Mouse (Mus musculus) gastrocnemius, postnatal 25 days (tissue): ENCODE data around the gene Vsig10. TPM values are rescaled to one million over a fixed set of nuclear protein-coding genes. Genes with fewer than 3 reads are reported as not detected.
"Not testable (repeated sequence)": the region's sequence is repeated elsewhere in the genome, so short reads cannot be mapped to it uniquely, and the experiment has no call there.

Source experiments
- DNase-seq: peaks from one replicate; pipeline ENCODE4 v3.0.0; 2022
- long read RNA-seq, 2 experiments: library from polyadenylated mRNA; stranded (forward); transcript quantifications; one replicate each; pipeline ENCODE4 v2.0.0; 2021
- total RNA-seq, 2 experiments: library from RNA; stranded (reverse); gene quantifications; 1 replicate in 1 of 2; 2 replicates in 1 of 2; pipeline ENCODE4 v1.2.3; 2021

The Vsig10 gene
- 1 to 10 TPM; 5.0 to 5.5 TPM for total RNA-seq
- long read RNA-seq, experiment 1: 0 reads
- long read RNA-seq, experiment 2: 0 reads

DNA sequence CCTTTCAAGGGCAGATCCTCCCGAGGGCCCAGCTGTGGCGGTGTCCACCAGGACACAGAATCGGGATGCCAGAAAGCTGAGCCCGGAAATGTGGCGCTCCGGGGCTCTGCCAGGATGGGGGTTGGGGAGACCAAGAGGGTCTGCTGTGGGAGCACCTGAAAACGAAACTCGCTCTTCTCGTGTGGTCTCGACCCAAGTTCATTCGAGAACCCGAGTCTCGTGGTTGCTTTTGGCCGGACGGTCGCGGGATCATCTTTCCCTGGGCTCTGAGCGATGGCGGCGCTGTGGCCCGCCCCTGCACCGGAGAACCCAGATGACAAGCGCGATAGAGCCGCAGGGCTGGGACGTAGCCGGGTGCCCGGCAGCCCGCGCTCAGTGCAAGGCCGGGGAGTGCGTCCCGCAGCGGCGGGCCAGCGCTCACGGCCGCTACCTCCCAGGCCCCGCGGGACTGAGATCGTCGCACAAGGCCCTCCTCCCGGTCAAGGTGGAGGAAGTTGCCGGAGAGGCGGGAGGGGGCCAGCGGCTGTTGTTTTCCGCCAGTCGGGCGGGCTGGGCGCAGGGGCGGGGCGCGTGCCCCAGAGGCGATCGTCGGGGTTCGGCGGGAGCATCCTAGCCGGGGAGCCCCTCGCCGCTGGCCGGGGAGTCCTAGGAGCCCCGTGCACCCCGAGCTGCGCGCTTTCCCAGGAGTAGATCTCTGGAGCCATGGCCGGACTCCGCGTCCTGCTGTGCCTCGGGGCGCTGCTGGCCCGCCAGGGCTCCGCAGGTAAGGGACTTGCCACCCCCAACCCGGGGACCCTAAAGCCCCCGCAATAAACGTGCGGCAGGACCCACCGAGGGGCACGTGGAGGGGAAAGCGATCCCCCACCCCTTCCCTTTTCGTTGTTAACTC is at the start of gene Vsig10:
Gene Vsig10 (plus strand): TSS at position 343 of the 889 bp plus-strand sequence.
- peak; percentile 74 for DNase-seq

DNA sequence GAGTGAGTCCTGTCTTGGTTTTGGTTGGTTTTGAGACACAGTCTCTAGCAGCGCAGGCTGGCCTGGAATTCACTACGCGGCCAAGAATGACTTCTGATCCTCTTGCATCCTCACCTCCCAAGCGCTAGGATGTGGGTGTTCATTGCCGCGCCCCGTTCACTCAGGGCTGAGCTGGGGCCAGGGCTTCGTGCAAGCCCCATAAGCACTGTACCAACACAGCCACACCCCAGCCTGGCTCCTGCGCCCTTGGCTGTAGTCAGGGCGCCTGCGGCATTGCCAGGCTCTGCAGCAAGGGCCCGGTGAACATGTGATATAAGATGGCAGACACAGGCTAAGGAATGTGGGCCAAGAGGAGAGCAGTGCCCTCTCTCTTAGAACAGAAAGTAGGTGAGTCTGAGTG is 49.5 kb upstream of the Vsig10 start:
- DNase-seq: no peak

- DNase-seq: no peak
Measured at GRCm38 (mm10) chr5:117271945-117272344, 46.9 kb upstream of the Vsig10 start.

DNA sequence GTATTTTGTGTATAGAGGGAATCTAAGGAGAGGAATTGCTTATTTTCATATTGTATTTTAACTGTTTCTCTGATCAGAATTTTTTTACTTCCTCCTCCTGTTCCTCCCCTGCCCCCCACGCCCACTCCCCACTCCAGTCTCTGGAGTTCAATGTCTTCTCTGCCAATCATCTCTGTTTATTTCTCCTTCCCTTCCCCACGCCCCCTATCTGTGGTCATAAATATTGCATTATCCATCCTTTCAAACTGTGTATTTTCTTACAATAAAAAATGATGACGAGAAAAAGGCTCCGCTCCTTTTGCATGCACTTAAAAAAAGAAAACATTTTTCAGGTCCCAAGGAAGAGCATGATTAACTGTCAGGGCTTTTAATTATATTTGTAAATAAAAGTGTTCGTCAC is 44.1 kb upstream of the Vsig10 start:
- no peak for DNase-seq

- no peak for DNase-seq
Measured at GRCm38 (mm10) chr5:117277784-117278183, 41.1 kb upstream of the Vsig10 start.

- DNase-seq: no peak
Measured at GRCm38 (mm10) chr5:117278809-117279668, 39.8 kb upstream of the Vsig10 start.

GRCm38 (mm10) chr5:117279669-117280050 is 39.2 kb upstream of the Vsig10 start:
- DNase-seq: no peak

- no peak for DNase-seq
Measured at GRCm38 (mm10) chr5:117281536-117281935, 37.3 kb upstream of the Vsig10 start.

- DNase-seq: no peak
Measured at GRCm38 (mm10) chr5:117282360-117282759, 36.5 kb upstream of the Vsig10 start.

- no peak for DNase-seq
Measured at GRCm38 (mm10) chr5:117284029-117284428, 34.9 kb upstream of the Vsig10 start.

DNA sequence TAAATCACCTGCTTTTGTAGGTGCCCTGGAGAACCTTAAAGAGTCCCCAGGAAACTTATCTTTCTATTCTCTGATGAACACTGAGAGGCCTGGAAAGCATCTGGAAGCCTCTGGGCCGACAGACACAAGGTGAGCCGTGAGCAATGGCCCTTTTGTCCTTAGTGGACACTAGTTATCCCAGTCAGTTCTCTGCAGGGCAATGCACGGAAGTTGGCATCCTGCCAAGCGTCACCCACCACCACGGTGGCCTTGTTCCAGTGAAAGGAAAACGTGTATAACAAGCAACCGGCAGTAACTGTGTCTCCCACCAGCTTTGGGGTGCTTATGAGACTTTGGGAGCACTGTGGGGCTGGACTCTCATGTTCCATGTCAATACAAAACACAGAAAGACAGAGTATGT is 34.2 kb upstream of the Vsig10 start:
- DNase-seq: no peak

DNA sequence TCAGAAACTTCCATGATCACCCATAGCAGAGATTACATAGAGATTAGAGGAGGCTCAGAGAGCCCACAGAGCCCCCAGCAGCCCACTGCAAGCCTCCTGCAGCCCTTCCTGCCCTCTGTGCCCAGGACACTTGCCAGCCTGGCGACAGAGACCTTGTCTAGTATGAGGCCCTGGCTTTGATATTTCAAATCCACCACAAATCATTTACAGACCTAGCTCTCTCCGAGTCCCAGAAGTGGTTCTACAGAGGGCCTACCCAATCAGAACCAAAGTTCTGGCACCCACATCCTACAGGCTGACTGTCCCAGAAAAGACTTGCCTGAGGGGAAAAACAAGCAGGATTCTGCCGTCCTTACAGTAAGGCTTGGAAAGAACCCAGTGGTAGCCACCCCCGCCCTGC is 33.6 kb upstream of the Vsig10 start:
- DNase-seq: no peak

GRCm38 (mm10) chr5:117286286-117286685 is 32.6 kb upstream of the Vsig10 start:
- no peak for DNase-seq

DNA sequence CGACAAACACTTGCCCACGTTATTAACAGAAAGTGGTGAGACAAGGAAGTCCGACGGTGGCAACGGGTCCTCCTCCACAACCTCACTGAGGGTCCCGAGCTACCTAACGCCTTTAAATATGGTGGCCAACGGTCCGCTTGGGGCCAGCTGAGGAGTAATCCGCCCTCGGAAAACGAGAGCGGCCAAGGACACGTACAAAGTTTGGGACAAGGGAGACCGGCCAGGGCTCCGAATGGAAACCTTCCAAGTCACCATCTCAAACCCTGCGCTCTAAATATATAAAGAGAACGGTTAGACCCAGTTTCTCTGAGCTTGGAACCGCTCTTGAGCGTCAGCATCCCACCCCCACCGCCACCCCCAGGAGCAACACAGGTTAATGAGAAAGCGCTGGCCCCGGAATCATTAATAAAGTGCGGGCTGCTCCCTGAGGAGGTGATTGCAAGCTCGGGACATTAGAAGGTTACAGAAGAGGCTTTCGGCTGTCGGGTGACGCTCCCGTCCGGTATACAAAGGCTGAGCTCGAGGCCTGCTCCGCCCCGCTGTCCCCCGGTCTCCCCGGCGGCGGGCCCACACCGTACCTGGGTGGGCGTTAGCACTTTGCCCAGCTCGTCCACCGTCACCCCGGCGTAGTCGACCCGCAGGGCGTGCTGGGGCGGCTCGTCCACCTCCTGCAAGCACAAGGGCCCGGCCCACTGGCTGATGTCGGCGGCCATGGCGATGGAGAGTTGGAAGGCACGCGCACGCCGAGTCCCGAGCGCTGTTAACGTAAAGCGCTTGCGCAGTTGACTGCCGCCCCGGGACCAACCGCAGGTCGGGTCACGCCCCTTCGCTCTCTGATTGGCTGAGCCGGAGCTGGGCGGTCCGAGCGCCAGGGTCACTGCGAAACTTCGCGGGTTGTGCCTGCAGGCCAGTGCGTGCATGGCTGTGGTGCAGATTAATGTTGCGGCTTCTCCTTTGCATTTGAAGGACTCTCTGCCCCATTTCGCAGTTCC is 31.8 kb upstream of the Vsig10 start, which contains the start of gene Pebp1:
Gene Pebp1 (minus strand): TSS at position 795 of the 992 bp plus-strand sequence.
- peak; percentile 95 for DNase-seq

GRCm38 (mm10) chr5:117289646-117290045 is 29.2 kb upstream of the Vsig10 start:
- DNase-seq: no peak

- no peak for DNase-seq
Measured at GRCm38 (mm10) chr5:117290081-117290480, 28.8 kb upstream of the Vsig10 start.

- DNase-seq: no peak
Measured at GRCm38 (mm10) chr5:117291312-117291711, 27.6 kb upstream of the Vsig10 start.

- DNase-seq: no peak
Measured at GRCm38 (mm10) chr5:117292547-117292946, 26.3 kb upstream of the Vsig10 start.

DNA sequence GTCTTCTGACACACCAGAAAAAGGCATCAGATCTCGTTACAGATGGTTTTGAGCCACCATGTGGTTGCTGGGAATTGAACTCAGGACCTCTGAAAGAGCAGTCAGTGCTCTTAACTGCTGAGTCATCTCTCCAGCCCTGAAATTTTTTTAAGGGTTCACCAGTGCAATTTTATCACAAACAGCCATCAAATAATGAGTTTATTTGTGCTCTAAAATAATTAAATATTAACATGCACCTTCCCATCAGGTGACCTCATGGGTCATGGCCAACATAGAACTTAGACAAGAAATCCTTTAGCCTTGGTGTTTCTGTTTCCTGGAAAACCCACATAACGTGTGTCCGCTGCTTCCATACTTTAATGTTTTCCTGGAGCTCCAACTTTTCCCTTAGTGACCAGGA is 25.1 kb upstream of the Vsig10 start:
- not testable (repeated sequence) for DNase-seq

DNA sequence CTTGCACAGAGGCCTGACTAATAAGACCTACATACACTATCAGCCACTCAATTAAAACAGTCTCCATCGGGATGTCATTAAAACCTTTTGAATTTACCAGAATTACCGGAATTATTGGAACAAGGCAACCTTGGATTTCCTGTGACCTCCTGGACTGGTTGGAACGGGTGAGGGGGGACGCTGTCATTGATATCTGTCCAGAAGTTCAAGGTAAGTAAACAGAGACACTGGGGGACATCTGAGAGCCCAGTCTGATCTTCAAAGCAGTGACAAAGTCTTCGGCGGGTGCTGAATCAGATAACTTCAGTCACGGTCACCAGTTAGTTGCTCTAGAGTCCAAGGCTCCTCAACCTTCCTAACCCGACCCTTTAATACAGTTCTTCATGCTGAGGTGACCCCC is 23.9 kb upstream of the Vsig10 start:
- no peak for DNase-seq

- DNase-seq: no peak
Measured at GRCm38 (mm10) chr5:117302899-117303298, 16.0 kb upstream of the Vsig10 start.
